Mouse (Mus musculus): ENCODE measurements around the gene Rp9.
"Not testable (repeated sequence)": the region's sequence is repeated elsewhere in the genome, so short reads cannot be mapped to it uniquely, and the experiment has no call there.

Gene Rp9

GRCm38 (mm10) chr9:22461946-22462345 is 7.6 kb downstream of the Rp9 start:
- DNase-seq (ENCODE audit: extremely low read depth, low read depth): no peak

DNA sequence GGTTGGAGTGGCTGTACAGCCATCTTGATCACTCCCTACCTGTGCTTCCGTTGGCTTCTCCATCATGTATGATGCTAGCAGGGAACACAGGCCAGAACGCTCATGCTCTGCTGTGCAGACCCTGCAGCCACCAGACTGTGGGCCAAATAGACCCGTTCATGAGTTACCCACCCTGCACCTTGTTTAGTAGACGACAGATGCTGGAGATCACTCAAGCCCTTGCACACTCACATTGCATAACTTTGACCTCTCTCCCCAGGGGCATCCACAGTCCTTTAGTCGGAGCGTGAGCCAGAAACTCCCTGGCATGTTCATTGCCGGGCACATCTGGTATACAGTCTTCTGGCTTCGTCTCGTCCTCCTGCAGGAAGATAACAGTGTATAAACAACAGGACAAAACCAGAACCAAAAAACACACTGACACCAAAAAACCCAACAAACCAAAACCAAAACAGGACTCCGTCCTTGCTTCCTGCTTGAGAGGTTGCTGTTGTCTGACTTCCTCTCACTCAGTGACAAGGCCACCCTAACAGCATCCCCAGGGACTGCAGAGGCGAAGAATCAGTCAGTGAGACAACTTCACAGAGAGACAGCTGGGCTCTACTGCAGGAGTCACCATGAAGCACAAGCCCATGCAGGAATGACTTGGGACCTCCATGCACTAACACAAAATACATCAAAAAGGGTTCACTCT is 12.3 kb downstream of the Rp9 start:
- DNase-seq (ENCODE audit: extremely low read depth, low read depth): no peak

DNA sequence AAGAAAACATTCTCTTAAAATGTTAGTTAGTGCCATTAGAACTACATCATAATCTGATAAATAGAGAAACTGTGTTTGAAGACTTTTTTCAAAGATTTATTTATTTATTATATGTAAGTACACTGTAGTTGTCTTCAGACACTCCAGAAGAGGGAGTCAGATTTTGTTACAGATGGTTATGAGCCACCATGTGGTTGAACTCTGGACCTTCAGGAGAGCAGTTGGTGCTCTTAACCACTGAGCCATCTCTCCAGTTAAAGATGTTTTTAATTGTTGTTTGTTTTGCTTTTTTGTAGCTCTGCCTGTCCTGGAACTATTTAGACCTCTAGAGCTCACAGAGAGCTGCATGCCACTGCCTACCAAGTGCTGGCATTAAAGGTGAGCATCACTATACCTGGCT is 14.5 kb downstream of the Rp9 start:
- DNase-seq (ENCODE audit: extremely low read depth, low read depth): no peak

- DNase-seq (ENCODE audit: extremely low read depth, low read depth): not testable (repeated sequence)
Measured at GRCm38 (mm10) chr9:22453990-22454389, 15.6 kb downstream of the Rp9 start, which contains the start of gene Gm17545. Gene Gm17545 (plus strand): TSS chr9:22454290.

- peak; percentile 46 for DNase-seq (ENCODE audit: extremely low read depth, low read depth)
Measured at GRCm38 (mm10) chr9:22453501-22453924, 16.0 kb downstream of the Rp9 start.

GRCm38 (mm10) chr9:22452697-22453096 is 16.8 kb downstream of the Rp9 start:
- no peak for DNase-seq (ENCODE audit: extremely low read depth, low read depth)

- no peak for DNase-seq (ENCODE audit: extremely low read depth, low read depth)
Measured at GRCm38 (mm10) chr9:22449209-22449608, 20.3 kb downstream of the Rp9 start.

- DNase-seq (ENCODE audit: extremely low read depth, low read depth): no peak
Measured at GRCm38 (mm10) chr9:22448420-22448819, 21.1 kb downstream of the Rp9 start.

GRCm38 (mm10) chr9:22447213-22447612 is 22.3 kb downstream of the Rp9 start:
- DNase-seq (ENCODE audit: extremely low read depth, low read depth): no peak

- DNase-seq (ENCODE audit: extremely low read depth, low read depth): no peak
Measured at GRCm38 (mm10) chr9:22445123-22445522, 24.4 kb downstream of the Rp9 start.

GRCm38 (mm10) chr9:22443157-22443556 is 26.4 kb downstream of the Rp9 start:
- DNase-seq (ENCODE audit: extremely low read depth, low read depth): no peak

DNA sequence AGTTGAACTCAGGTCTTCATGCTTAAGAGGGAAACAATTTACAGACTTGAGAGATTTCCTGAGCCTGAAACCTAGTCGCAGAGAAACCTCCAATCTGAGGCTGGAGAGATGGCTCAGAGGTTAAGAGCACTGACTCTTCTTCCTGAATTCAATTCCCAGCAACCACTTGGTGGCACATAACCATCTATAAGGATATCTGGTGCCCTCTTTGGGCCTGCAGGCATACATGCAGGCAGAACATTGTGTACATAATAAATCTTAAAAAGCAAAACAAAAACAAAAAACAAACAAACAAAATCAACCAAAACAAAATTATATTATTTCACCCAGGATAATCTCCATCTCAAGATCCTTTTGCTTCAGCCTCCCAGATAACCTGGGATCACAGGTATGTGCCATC is 30.7 kb downstream of the Rp9 start:
- no peak for DNase-seq (ENCODE audit: extremely low read depth, low read depth)

- DNase-seq (ENCODE audit: extremely low read depth, low read depth): no peak
Measured at GRCm38 (mm10) chr9:22434101-22434500, 35.4 kb downstream of the Rp9 start.

GRCm38 (mm10) chr9:22433221-22433620 is 36.3 kb downstream of the Rp9 start:
- no peak for DNase-seq (ENCODE audit: extremely low read depth, low read depth)

DNA sequence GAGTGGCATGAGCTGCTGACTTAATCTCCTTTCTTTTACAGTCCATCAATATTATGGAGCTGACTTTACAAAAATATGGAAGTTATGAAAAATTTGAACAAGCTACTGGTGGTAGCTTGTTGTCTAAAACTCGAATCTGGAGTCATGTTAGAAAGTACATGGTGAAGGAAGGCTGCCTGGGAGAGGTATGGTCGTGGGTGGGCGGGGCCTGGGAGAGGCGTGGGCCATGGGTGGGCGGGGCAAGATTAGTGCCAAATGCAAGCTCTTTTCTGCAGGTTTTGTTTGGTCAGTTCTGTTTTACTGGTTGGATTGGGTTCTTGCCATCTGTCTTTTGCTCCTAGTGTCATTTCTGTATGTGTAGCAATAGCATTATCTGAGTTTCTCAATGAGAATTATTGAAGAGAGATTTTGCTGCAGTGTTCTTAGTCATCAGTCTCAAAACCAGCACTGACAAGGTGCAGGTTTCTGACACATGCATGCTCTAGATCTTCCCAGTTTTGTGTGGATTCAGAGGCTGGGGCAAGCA is 39.2 kb downstream of the Rp9 start:
- DNase-seq (ENCODE audit: extremely low read depth, low read depth): peak; percentile 34

GRCm38 (mm10) chr9:22429533-22430241 is 39.9 kb downstream of the Rp9 start:
- DNase-seq (ENCODE audit: extremely low read depth, low read depth): peak; percentile 84

DNA sequence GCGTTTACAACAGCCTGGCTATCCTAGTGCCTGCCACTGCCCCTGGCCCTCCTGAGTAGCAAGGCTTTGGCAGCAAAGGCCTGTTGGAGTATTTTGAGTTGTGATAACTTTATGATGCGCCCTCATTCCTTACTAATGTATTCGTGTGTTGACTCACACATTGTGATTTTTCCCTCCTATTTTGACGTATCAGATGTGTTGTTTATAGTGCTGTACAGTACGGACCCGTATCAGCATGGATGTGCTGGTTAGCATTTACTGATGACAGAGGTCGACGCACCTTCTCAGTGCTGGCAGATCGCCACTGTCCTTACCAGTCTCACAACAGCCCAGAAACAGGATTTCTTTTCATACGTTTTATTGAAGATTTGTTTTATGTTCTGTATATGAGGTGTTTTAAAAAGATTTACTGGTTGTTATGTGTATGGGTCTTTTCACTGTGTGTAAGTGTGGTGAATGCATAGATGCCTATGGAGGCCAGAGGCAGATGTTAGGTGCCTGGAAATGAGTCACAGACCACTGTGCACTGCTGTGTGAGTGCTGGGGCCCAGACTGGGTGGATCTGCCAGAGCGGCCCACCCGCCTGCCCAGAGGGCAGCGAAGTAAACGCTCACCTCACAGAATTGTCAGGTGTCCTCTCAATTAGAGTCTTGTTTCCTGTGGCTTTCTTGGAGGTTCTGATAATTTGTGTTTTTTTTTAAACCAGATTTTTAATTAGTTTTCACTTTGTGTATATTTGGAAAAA is 40.7 kb downstream of the Rp9 start:
- DNase-seq (ENCODE audit: extremely low read depth, low read depth): no peak

- DNase-seq (ENCODE audit: extremely low read depth, low read depth): no peak
Measured at GRCm38 (mm10) chr9:22428028-22428665, 41.4 kb downstream of the Rp9 start.

- no peak for DNase-seq (ENCODE audit: extremely low read depth, low read depth)
Measured at GRCm38 (mm10) chr9:22424719-22425118, 44.8 kb downstream of the Rp9 start.

DNA sequence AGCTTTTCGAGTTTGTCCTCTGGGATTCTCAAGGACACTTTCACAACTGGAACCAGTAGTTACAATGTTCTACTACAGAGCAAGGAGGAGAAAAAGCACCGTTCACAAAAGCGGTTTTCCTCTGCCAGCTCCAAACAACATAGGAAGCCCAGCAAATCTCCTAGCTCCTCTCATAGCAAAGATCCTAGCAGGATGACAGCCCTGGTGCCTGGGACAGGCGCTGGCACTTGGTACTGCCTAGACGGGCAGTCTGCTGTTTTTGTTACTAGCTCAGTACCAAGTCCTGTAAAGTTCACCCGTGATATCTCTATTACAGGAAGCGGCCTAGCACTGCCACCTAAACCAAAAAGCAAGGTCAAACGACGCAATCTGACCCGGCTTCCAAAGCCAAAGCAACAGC is 45.3 kb downstream of the Rp9 start:
- DNase-seq (ENCODE audit: extremely low read depth, low read depth): no peak

GRCm38 (mm10) chr9:22423507-22423906 is 46.0 kb downstream of the Rp9 start:
- DNase-seq (ENCODE audit: extremely low read depth, low read depth): no peak

Measured in MEL-GATA-1-ER (cell line).